Mouse (Mus musculus) forebrain, embryonic 10.5 days (tissue): ENCODE results near the gene Nprl3. TPM values are rescaled to one million over a fixed set of nuclear protein-coding genes. Genes with fewer than 3 reads are reported as not detected.
"Not testable (repeated sequence)": the region's sequence is repeated elsewhere in the genome, so short reads cannot be mapped to it uniquely, and the experiment has no call there.

Experiments
- DNase-seq: peaks from one replicate; pipeline ENCODE4 v3.0.0-alpha.2; 2017; ENCODE audit warnings: low spot score; ENCODE audit errors: extremely low spot score
- H3K27ac ChIP-seq: fragments of 300-500 bp; sonication (generic); 2 replicates; pipeline ENCODE4 v1.5.1; 2016; ENCODE audit warnings: mild to moderate bottlenecking
- H3K27me3 ChIP-seq: fragments of 300-500 bp; sonication (generic); 2 replicates; pipeline ENCODE4 v1.6.1; 2016; ENCODE audit warnings: mild to moderate bottlenecking; ENCODE audit not compliant: poor library complexity, severe bottlenecking
- H3K36me3 ChIP-seq: fragments of 300-500 bp; sonication (generic); replicated peaks from 2 replicates; pipeline ENCODE4 v1.6.1; 2016; ENCODE audit warnings: mild to moderate bottlenecking, moderate library complexity
- H3K4me1 ChIP-seq: fragments of 300-500 bp; sonication (generic); 2 replicates; pipeline ENCODE4 v1.6.1; 2016
- H3K4me3 ChIP-seq: fragments of 300-500 bp; sonication (generic); 2 replicates; pipeline ENCODE4 v1.5.1; 2016; ENCODE audit warnings: mild to moderate bottlenecking, moderate library complexity
- H3K9me3 ChIP-seq: fragments of 300-500 bp; sonication (generic); 2 replicates; pipeline ENCODE4 v1.6.1; 2016; ENCODE audit warnings: mild to moderate bottlenecking, moderate library complexity
- WGBS: fragments of 180-500 bp; shearing (Covaris S2); methylation state at CpG from one replicate; pipeline ENCODE4 v1.1.7; 2016; 5-methylcytosine and 5-hydroxymethylcytosine counted together
- polyA plus RNA-seq: library from polyadenylated mRNA; unstranded; fragments of >200 nt; fragmentation: Nextera tagmentation; extraction: Ambion mirVana; gene quantifications from 2 replicates; pipeline ENCODE4 v1.2.1, GENCODE M21; 2016

The Nprl3 gene
- polyA plus RNA-seq = 48.3 and 48.6 TPM in 2 replicates

GRCm38 (mm10) chr11:32267188-32267884 is at the start of gene Nprl3:
Nprl3 (minus strand) TSS chr11:32267707.
- peak; percentile 93 for DNase-seq
- H3K27ac ChIP-seq = peak within 1 kb of the TSS; percentile 98
- H3K36me3 ChIP-seq = peaks cover 7% of the 10 kb centered on the region
- under 1% methylated on average over 54 of the region's 54 CpGs for WGBS
- H3K9me3 ChIP-seq = no peaks in the 10 kb centered on the region
- H3K4me1 ChIP-seq = peaks cover 24% of the 10 kb centered on the region
- H3K4me3 ChIP-seq = peak within 1 kb of the TSS; percentile 92
- H3K27me3 ChIP-seq = no peaks in the 10 kb centered on the region

- no peak for DNase-seq
- no peaks in the 10 kb centered on the region for H3K27me3 ChIP-seq
Measured at GRCm38 (mm10) chr11:32316009-32316408, 48.5 kb upstream of the Nprl3 start.

GRCm38 (mm10) chr11:32309928-32310327 is 42.4 kb upstream of the Nprl3 start:
- no peaks in the 10 kb centered on the region for H3K9me3 ChIP-seq
- no peaks in the 10 kb centered on the region for H3K27me3 ChIP-seq
- no peaks in the 10 kb centered on the region for H3K36me3 ChIP-seq
- no peak for DNase-seq
- 67% methylated on average over 3 of the region's 3 CpGs for WGBS
- no peak overlapping the region for H3K27ac ChIP-seq
- H3K4me3 ChIP-seq = no peak overlapping the region
- H3K4me1 ChIP-seq = 0 out of 2 replicates have a peak, but pooled peaks cover 5% of the 10 kb centered on the region

More at GRCm38 (mm10) chr11:32316009-32316408, 48.5 kb upstream of the Nprl3 start:
- WGBS = 86% methylated on average over 3 of the region's 3 CpGs
- Histone ChIP-seq H3K36me3 (no peaks in the 10 kb centered on the region), H3K27ac (no peak overlapping the region), H3K4me1 (peaks cover 6% of the 10 kb centered on the region; the same call in 1 of the 2 replicates), H3K4me3 (no peak overlapping the region), H3K9me3 (no peaks in the 10 kb centered on the region)

GRCm38 (mm10) chr11:32309446-32309845 is 41.9 kb upstream of the Nprl3 start:
- 57% methylated on average over 4 of the region's 4 CpGs for WGBS
- Histone ChIP-seq H3K9me3 (no peaks in the 10 kb centered on the region), H3K27ac (no peak overlapping the region), H3K4me1 (0 out of 2 replicates have a peak, but pooled peaks cover 5% of the 10 kb centered on the region), H3K4me3 (no peak overlapping the region), H3K36me3 (no peaks in the 10 kb centered on the region), H3K27me3 (no peaks in the 10 kb centered on the region)
- DNase-seq = no peak

- Histone ChIP-seq H3K4me1 (0 out of 2 replicates have a peak, but pooled peaks cover 5% of the 10 kb centered on the region), H3K27me3 (peaks cover 6% of the 10 kb centered on the region), H3K36me3 (no peaks in the 10 kb centered on the region), H3K27ac (no peak overlapping the region), H3K4me3 (no peak overlapping the region), H3K9me3 (no peaks in the 10 kb centered on the region)
- no peak for DNase-seq
- WGBS = 70% methylated on average over 1 of the region's 1 CpGs
Measured at GRCm38 (mm10) chr11:32307006-32307405, 39.5 kb upstream of the Nprl3 start.

- 0 out of 2 replicates have a peak, but pooled peaks cover 8% of the 10 kb centered on the region for H3K4me1 ChIP-seq
- no peaks in the 10 kb centered on the region for H3K36me3 ChIP-seq
- no peaks in the 10 kb centered on the region for H3K9me3 ChIP-seq
- no peak overlapping the region for H3K4me3 ChIP-seq
- no peak for DNase-seq
- peaks cover 26% of the 10 kb centered on the region for H3K27me3 ChIP-seq
- H3K27ac ChIP-seq = no peak overlapping the region
- WGBS = 85% methylated on average over 1 of the region's 1 CpGs
Measured at GRCm38 (mm10) chr11:32303455-32303854, 35.9 kb upstream of the Nprl3 start.

- Histone ChIP-seq H3K27me3 (peaks cover 26% of the 10 kb centered on the region), H3K4me1 (0 out of 2 replicates have a peak, but pooled peaks cover 6% of the 10 kb centered on the region), H3K36me3 (no peaks in the 10 kb centered on the region), H3K27ac (no peak overlapping the region), H3K4me3 (no peak overlapping the region), H3K9me3 (no peaks in the 10 kb centered on the region)
- no peak for DNase-seq
- WGBS = 59% methylated on average over 2 of the region's 2 CpGs
Measured at GRCm38 (mm10) chr11:32302824-32303419, 35.4 kb upstream of the Nprl3 start.

- Histone ChIP-seq H3K4me3 (no peak overlapping the region), H3K36me3 (no peaks in the 10 kb centered on the region), H3K4me1 (0 out of 2 replicates have a peak, but pooled peaks cover 3% of the 10 kb centered on the region), H3K9me3 (no peaks in the 10 kb centered on the region), H3K27me3 (peaks cover 26% of the 10 kb centered on the region), H3K27ac (no peak overlapping the region)
- 82% methylated on average over 1 of the region's 1 CpGs for WGBS
- no peak for DNase-seq
Measured at GRCm38 (mm10) chr11:32301506-32301905, 34.0 kb upstream of the Nprl3 start.

- H3K9me3 ChIP-seq = no peaks in the 10 kb centered on the region
- H3K4me1 ChIP-seq = 0 out of 2 replicates have a peak, but pooled peaks cover 3% of the 10 kb centered on the region
- H3K36me3 ChIP-seq = no peaks in the 10 kb centered on the region
- no peak for DNase-seq
- 64% methylated on average over 16 of the region's 17 CpGs for WGBS
- peak overlapping the region; percentile 36 for H3K4me3 ChIP-seq
- H3K27me3 ChIP-seq = peaks cover 26% of the 10 kb centered on the region
- no peak overlapping the region for H3K27ac ChIP-seq
Measured at GRCm38 (mm10) chr11:32300279-32301267, 33.1 kb upstream of the Nprl3 start.

GRCm38 (mm10) chr11:32299865-32300264 is 32.4 kb upstream of the Nprl3 start, which contains the start of gene Hbq1a:
Hbq1a (plus strand) TSS chr11:32300069.
- Histone ChIP-seq H3K27me3 (peaks cover 26% of the 10 kb centered on the region), H3K4me3 (peak within 1 kb of the TSS; percentile 36)
- H3K9me3 ChIP-seq, H3K36me3 ChIP-seq, H3K4me1 ChIP-seq, H3K27ac ChIP-seq: not testable (repeated sequence)
- 7% methylated on average over 16 of the region's 16 CpGs for WGBS
- DNase-seq = peak; percentile 62

GRCm38 (mm10) chr11:32298532-32298918 is 31.0 kb upstream of the Nprl3 start:
- Histone ChIP-seq H3K4me1 (0 out of 2 replicates have a peak, but pooled peaks cover 3% of the 10 kb centered on the region), H3K27me3 (peaks cover 26% of the 10 kb centered on the region), H3K4me3 (no peak overlapping the region), H3K36me3 (no peaks in the 10 kb centered on the region), H3K27ac (no peak overlapping the region), H3K9me3 (no peaks in the 10 kb centered on the region)
- no peak for DNase-seq
- 98% methylated on average over 2 of the region's 2 CpGs for WGBS

GRCm38 (mm10) chr11:32297866-32298531 is 30.5 kb upstream of the Nprl3 start:
- Histone ChIP-seq H3K4me1 (0 out of 2 replicates have a peak, but pooled peaks cover 3% of the 10 kb centered on the region), H3K27me3 (peaks cover 26% of the 10 kb centered on the region), H3K9me3 (no peaks in the 10 kb centered on the region), H3K27ac (no peak overlapping the region), H3K36me3 (no peaks in the 10 kb centered on the region), H3K4me3 (no peak overlapping the region)
- WGBS = 83% methylated on average over 1 of the region's 1 CpGs
- no peak for DNase-seq
